Mouse (Mus musculus): ENCODE results near the gene Rnf8. TPM values are rescaled to one million over a fixed set of nuclear protein-coding genes. Genes with fewer than 3 reads are reported as not detected.

Gene Rnf8
- 20.9 TPM for polyA plus RNA-seq (2012; fragmentation: generic; extraction: Trizol)

DNA sequence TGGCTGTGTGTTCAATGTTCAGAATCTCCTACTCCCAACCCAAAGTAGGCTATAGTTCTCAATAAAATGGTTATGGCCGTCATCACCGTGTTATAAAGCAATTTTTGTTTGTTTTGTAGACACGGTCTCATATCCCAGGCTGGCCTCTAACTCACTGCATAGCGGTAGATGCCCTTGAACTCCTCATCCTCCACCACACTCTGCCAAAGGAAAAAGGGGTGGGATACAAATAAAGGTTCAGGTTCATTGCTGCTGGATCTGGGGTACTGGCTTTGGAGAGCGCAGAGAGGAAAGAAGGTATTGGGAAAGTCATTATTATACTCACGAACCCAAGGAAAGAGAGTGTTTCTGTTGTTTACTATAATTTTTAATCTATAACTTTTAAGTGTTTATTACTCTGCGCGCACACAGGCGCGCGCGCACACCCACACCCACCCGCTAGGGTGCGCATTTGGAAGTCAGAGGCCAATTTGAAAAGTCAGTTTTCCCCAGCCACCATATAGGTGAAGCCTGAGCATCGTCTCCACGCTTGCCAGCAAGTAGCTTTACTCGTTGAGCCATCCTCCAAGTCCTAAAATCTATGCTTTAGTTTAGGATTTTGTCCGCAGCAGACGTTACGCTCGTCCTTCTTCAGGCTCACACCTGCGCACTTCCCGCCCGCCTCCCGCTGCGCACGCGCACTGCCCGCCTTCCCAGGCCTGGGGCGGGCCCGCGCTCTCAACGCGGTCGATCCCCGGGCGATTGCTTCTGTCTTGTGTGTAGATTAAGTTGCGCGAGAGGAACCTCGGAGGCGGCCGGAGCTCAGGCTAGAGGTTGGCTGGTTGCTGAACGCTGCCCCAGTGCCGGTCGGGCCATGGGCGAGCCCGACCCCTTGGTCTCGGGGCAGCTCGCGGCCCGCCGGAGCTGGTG lies at the start of gene Rnf8, which contains the start of gene Gm28043:
TSS of gene Rnf8 (plus strand) at position 676 of the 909 bp plus-strand sequence.
TSS of gene Gm28043 (plus strand) at position 762 of the 909 bp plus-strand sequence.
- peak within 1 kb of the TSS; percentile 77 for H3K4me2 ChIP-seq (ENCODE audit: low read depth)
- no peaks in the 10 kb centered on the region for H3K27me3 ChIP-seq (ENCODE audit: control insufficient read depth, insufficient read depth, insufficient read length)
- peaks cover 34% of the 10 kb centered on the region for H3K79me2 ChIP-seq (ENCODE audit: control insufficient read depth, insufficient read depth)
- H3K4me3 ChIP-seq: peak within 1 kb of the TSS; percentile 56
- TF ChIP-seq POLR2AphosphoS2 (IDR thresholded peaks at IDR 0.05; ENCODE audit: insufficient read length, low read depth) (peak; percentile 67), MYOD1 (IDR thresholded peaks at IDR 0.05; ENCODE audit: control insufficient read depth in 1 of 3, insufficient read length in 2 of 3, low read depth in 2 of 3) (peak in 2 of 3 experiments; percentile 43 to 51), REST (IDR thresholded peaks at IDR 0.05; ENCODE audit: insufficient read depth, insufficient read length) (no peak), TCF3 (IDR thresholded peaks at IDR 0.05; ENCODE audit: insufficient read length, low read depth) (no peak), MYOG (IDR thresholded peaks at IDR 0.05; ENCODE audit: control insufficient read depth in 1 of 3, insufficient read depth in 1 of 3, insufficient read length in 2 of 3, low read depth in 2 of 3) (no peak), CEBPB (IDR thresholded peaks at IDR 0.05; ENCODE audit: insufficient read depth, poor library complexity, severe bottlenecking) (no peak), POLR2A (IDR thresholded peaks at IDR 0.05; ENCODE audit: insufficient read length, low read depth) (peak; percentile 90), E2F4 (IDR thresholded peaks at IDR 0.05; ENCODE audit: insufficient read depth) (peak; percentile 53), MAX (IDR thresholded peaks at IDR 0.05; ENCODE audit: low read depth) (no peak), TCF12 (IDR thresholded peaks at IDR 0.05; ENCODE audit: insufficient read depth, poor library complexity, severe bottlenecking) (no peak)
- H3K36me3 ChIP-seq (ENCODE audit: control insufficient read depth, insufficient read depth): no peaks in the 10 kb centered on the region
- H3ac ChIP-seq (ENCODE audit: control insufficient read depth, insufficient read length): peak within 1 kb of the TSS; percentile 90

DNA sequence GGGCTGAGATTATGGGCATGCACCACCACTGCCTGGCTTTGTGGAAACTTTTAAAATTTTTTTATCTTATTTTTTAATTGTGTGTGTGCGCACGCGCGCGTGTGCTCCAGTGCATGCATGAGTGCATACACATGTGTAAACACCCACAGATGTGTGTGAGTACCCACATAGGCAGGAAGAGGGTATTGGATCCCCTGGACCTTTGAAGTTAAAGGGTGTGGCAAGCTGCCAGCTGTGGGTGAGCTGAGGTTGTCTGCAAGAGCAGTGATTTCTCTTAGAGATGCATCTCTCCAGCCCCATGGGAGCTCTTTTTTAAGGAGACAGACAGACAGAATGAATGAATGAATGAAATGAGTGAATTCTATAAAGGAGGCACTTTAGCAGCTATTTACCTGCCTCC lies 49.1 kb upstream of the Rnf8 start:
- Histone ChIP-seq H3K4me2 (ENCODE audit: low read depth) (no peak overlapping the region), H3K27me3 (ENCODE audit: control insufficient read depth, insufficient read depth, insufficient read length) (no peaks in the 10 kb centered on the region), H3K36me3 (ENCODE audit: control insufficient read depth, insufficient read depth) (peaks cover 3% of the 10 kb centered on the region), H3K4me3 (no peak overlapping the region), H3K79me2 (ENCODE audit: control insufficient read depth, insufficient read depth) (no peaks in the 10 kb centered on the region), H3ac (ENCODE audit: control insufficient read depth, insufficient read length) (no peak overlapping the region)
- TF ChIP-seq SRF (IDR thresholded peaks at IDR 0.05; ENCODE audit: control insufficient read depth, insufficient read length, low read depth): no peak
- no peak for TF ChIP-seq REST (IDR thresholded peaks at IDR 0.05; ENCODE audit: insufficient read depth, insufficient read length)
- TF ChIP-seq POLR2AphosphoS2 (IDR thresholded peaks at IDR 0.05; ENCODE audit: insufficient read length, low read depth): no peak
- TF ChIP-seq POLR2A (IDR thresholded peaks at IDR 0.05; ENCODE audit: insufficient read length, low read depth): no peak
- no peak for TF ChIP-seq USF1 (IDR thresholded peaks at IDR 0.05; ENCODE audit: low read depth)
- no peak for TF ChIP-seq MAX (IDR thresholded peaks at IDR 0.05; ENCODE audit: low read depth)
- no peak for TF ChIP-seq CEBPB (IDR thresholded peaks at IDR 0.05; ENCODE audit: insufficient read depth, poor library complexity, severe bottlenecking)
- TF ChIP-seq TCF3 (IDR thresholded peaks at IDR 0.05; ENCODE audit: insufficient read length, low read depth): no peak

- peaks cover 11% of the 10 kb centered on the region for H3K36me3 ChIP-seq (ENCODE audit: control insufficient read depth, insufficient read depth)
- TF ChIP-seq TCF3 (IDR thresholded peaks at IDR 0.05; ENCODE audit: insufficient read length, low read depth) (no peak), POLR2A (IDR thresholded peaks at IDR 0.05; ENCODE audit: insufficient read length, low read depth) (no peak), MYOG (IDR thresholded peaks at IDR 0.05; ENCODE audit: control insufficient read depth in 1 of 3, insufficient read depth in 1 of 3, insufficient read length in 2 of 3, low read depth in 2 of 3) (no peak), MAX (IDR thresholded peaks at IDR 0.05; ENCODE audit: low read depth) (no peak), TCF12 (IDR thresholded peaks at IDR 0.05; ENCODE audit: insufficient read depth, poor library complexity, severe bottlenecking) (no peak), E2F4 (IDR thresholded peaks at IDR 0.05; ENCODE audit: insufficient read depth) (no peak), USF1 (IDR thresholded peaks at IDR 0.05; ENCODE audit: low read depth) (no peak), CEBPB (IDR thresholded peaks at IDR 0.05; ENCODE audit: insufficient read depth, poor library complexity, severe bottlenecking) (no peak), POLR2AphosphoS2 (IDR thresholded peaks at IDR 0.05; ENCODE audit: insufficient read length, low read depth) (no peak), MYOD1 (IDR thresholded peaks at IDR 0.05; ENCODE audit: control insufficient read depth in 1 of 3, insufficient read length in 2 of 3, low read depth in 2 of 3) (no peak), SRF (IDR thresholded peaks at IDR 0.05; ENCODE audit: control insufficient read depth, insufficient read length, low read depth) (no peak), REST (IDR thresholded peaks at IDR 0.05; ENCODE audit: insufficient read depth, insufficient read length) (no peak)
Measured at GRCm38 (mm10) chr17:29568435-29568834, 46.2 kb upstream of the Rnf8 start.

GRCm38 (mm10) chr17:29569831-29570230 lies 44.8 kb upstream of the Rnf8 start:
- no peaks in the 10 kb centered on the region for H3K27me3 ChIP-seq (ENCODE audit: control insufficient read depth, insufficient read depth, insufficient read length)
- no peak overlapping the region for H3K4me3 ChIP-seq
- no peaks in the 10 kb centered on the region for H3K79me2 ChIP-seq (ENCODE audit: control insufficient read depth, insufficient read depth)
- TF ChIP-seq SRF (IDR thresholded peaks at IDR 0.05; ENCODE audit: control insufficient read depth, insufficient read length, low read depth) (no peak), TCF3 (IDR thresholded peaks at IDR 0.05; ENCODE audit: insufficient read length, low read depth) (no peak), POLR2AphosphoS2 (IDR thresholded peaks at IDR 0.05; ENCODE audit: insufficient read length, low read depth) (no peak), CEBPB (IDR thresholded peaks at IDR 0.05; ENCODE audit: insufficient read depth, poor library complexity, severe bottlenecking) (no peak), MYOD1 (IDR thresholded peaks at IDR 0.05; ENCODE audit: control insufficient read depth in 1 of 3, insufficient read length in 2 of 3, low read depth in 2 of 3) (no peak), POLR2A (IDR thresholded peaks at IDR 0.05; ENCODE audit: insufficient read length, low read depth) (no peak), E2F4 (IDR thresholded peaks at IDR 0.05; ENCODE audit: insufficient read depth) (no peak), REST (IDR thresholded peaks at IDR 0.05; ENCODE audit: insufficient read depth, insufficient read length) (no peak), MYOG (IDR thresholded peaks at IDR 0.05; ENCODE audit: control insufficient read depth in 1 of 3, insufficient read depth in 1 of 3, insufficient read length in 2 of 3, low read depth in 2 of 3) (no peak), MAX (IDR thresholded peaks at IDR 0.05; ENCODE audit: low read depth) (no peak), USF1 (IDR thresholded peaks at IDR 0.05; ENCODE audit: low read depth) (no peak), TCF12 (IDR thresholded peaks at IDR 0.05; ENCODE audit: insufficient read depth, poor library complexity, severe bottlenecking) (no peak)
- H3K4me2 ChIP-seq (ENCODE audit: low read depth): no peak overlapping the region
- H3K36me3 ChIP-seq (ENCODE audit: control insufficient read depth, insufficient read depth): peaks cover 11% of the 10 kb centered on the region
- H3ac ChIP-seq (ENCODE audit: control insufficient read depth, insufficient read length): no peak overlapping the region

More at GRCm38 (mm10) chr17:29568435-29568834, 46.2 kb upstream of the Rnf8 start:
- no peak overlapping the region for H3K4me2 ChIP-seq (ENCODE audit: low read depth)
- H3ac ChIP-seq (ENCODE audit: control insufficient read depth, insufficient read length): no peak overlapping the region
- no peak overlapping the region for H3K4me3 ChIP-seq
- H3K27me3 ChIP-seq (ENCODE audit: control insufficient read depth, insufficient read depth, insufficient read length): no peaks in the 10 kb centered on the region
- no peaks in the 10 kb centered on the region for H3K79me2 ChIP-seq (ENCODE audit: control insufficient read depth, insufficient read depth)
